Mouse (Mus musculus) stomach, embryonic 15.5 days (tissue): ENCODE measurements around the gene Atf4. TPM values are rescaled to one million over a fixed set of nuclear protein-coding genes. Genes with fewer than 3 reads are reported as not detected.
A peak's percentile ranks its signal among the peaks of the same experiment; 100 is the strongest.

ENCODE experiments used
- ATAC-seq: fragments of 200-750 bp; cut with Nextera tagmentation; 2 replicates; pipeline ENCODE4 v1.8.0; 2017; ENCODE audit warnings: low read depth, moderate number of reproducible peaks, moderate TSS enrichment; ENCODE audit not compliant: insufficient read depth, low FRiP score
- H3K27ac ChIP-seq: fragments of 300-500 bp; sonication (generic); 2 replicates; pipeline ENCODE4 v1.5.1; 2015; ENCODE audit warnings: mild to moderate bottlenecking, inconsistent platforms
- H3K27me3 ChIP-seq: fragments of 300-500 bp; sonication (generic); replicated peaks from 2 replicates; pipeline ENCODE4 v1.6.1; 2015; ENCODE audit warnings: inconsistent platforms
- H3K36me3 ChIP-seq: fragments of 300-500 bp; sonication (generic); 2 replicates; pipeline ENCODE4 v1.6.1; 2015; ENCODE audit warnings: inconsistent platforms
- H3K4me1 ChIP-seq: fragments of 300-500 bp; sonication (generic); 2 replicates; pipeline ENCODE4 v1.6.1; 2015; ENCODE audit warnings: inconsistent platforms
- H3K4me2 ChIP-seq: fragments of 300-500 bp; sonication (generic); 2 replicates; pipeline ENCODE4 v1.6.1; 2015; ENCODE audit warnings: mild to moderate bottlenecking, inconsistent platforms
- H3K4me3 ChIP-seq: fragments of 300-500 bp; sonication (generic); replicated peaks from 2 replicates; pipeline ENCODE4 v1.5.1; 2015; ENCODE audit warnings: inconsistent platforms
- H3K9ac ChIP-seq: fragments of 300-500 bp; sonication (generic); 2 replicates; pipeline ENCODE4 v1.6.1; 2015; ENCODE audit warnings: inconsistent platforms
- H3K9me3 ChIP-seq: fragments of 300-500 bp; sonication (generic); 2 replicates; pipeline ENCODE4 v1.6.1; 2016; ENCODE audit warnings: inconsistent platforms
- WGBS: fragments of 180-500 bp; shearing (Covaris S2); methylation state at CpG from one replicate; pipeline ENCODE4 v1.1.7; 2015; 5-methylcytosine and 5-hydroxymethylcytosine counted together
- polyA plus RNA-seq: library from polyadenylated mRNA; unstranded; fragments of >200 nt; fragmentation: Nextera tagmentation; extraction: Ambion mirVana; gene quantifications from 2 replicates; pipeline ENCODE4 v1.2.1, GENCODE M21; 2015

The Atf4 gene
- polyA plus RNA-seq, 1 experiment from 2014 or later, result 133 TPM

- Histone ChIP-seq H3K4me1 (no peaks in the 10 kb centered on the region), H3K9ac (no peak overlapping the region), H3K36me3 (no peaks in the 10 kb centered on the region), H3K4me3 (no peak overlapping the region), H3K27me3 (no peaks in the 10 kb centered on the region), H3K9me3 (no peaks in the 10 kb centered on the region), H3K4me2 (no peak overlapping the region), H3K27ac (no peak overlapping the region)
- WGBS, result 85% methylated on average over 12 of the region's 12 CpGs
- no peak for ATAC-seq
These were observed 49.2 kb downstream of the Atf4 start for GRCm38 (mm10) chr15:80304188-80304587.

- Histone ChIP-seq H3K4me1 (no peaks in the 10 kb centered on the region), H3K4me2 (no peak overlapping the region), H3K4me3 (no peak overlapping the region), H3K27ac (no peak overlapping the region), H3K9me3 (no peaks in the 10 kb centered on the region), H3K36me3 (no peaks in the 10 kb centered on the region), H3K27me3 (no peaks in the 10 kb centered on the region), H3K9ac (no peak overlapping the region)
- ATAC-seq, result peak; percentile 47; the same call in 1 of the 2 replicates
- 47% methylated on average over 8 of the region's 8 CpGs for WGBS
These were observed 51.2 kb downstream of the Atf4 start for GRCm38 (mm10) chr15:80306146-80306545.

Other genes starting within 250 kb of the Atf4 start
- gene Pdgfb, start 240.2 kb upstream of the Atf4 start, polyA plus RNA-seq, result 4.7 and 4.8 TPM in 2 replicates
- 32.8 and 34.7 TPM in 2 replicates for gene Syngr1, start 163.8 kb upstream of the Atf4 start, polyA plus RNA-seq
- gene Rpl3, start 163.3 kb upstream of the Atf4 start, polyA plus RNA-seq, result 883 and 1,069 TPM in 2 replicates
- gene Tab1, start 122.1 kb upstream of the Atf4 start, polyA plus RNA-seq, result 29.5 and 33.2 TPM in 2 replicates
- gene Mgat3, start 81.5 kb upstream of the Atf4 start, polyA plus RNA-seq, result 9.6 and 10.6 TPM in 2 replicates
- gene Mief1, start 21.2 kb upstream of the Atf4 start, polyA plus RNA-seq, result 28.2 and 32.1 TPM in 2 replicates
- not detected in 2 replicates for gene AC140267.1, start 19.3 kb upstream of the Atf4 start, polyA plus RNA-seq
- gene Rps19bp1, start 9.1 kb downstream of the Atf4 start, polyA plus RNA-seq, result 50.2 and 55.3 TPM in 2 replicates
- 0.03 TPM in 2 replicates for gene Cacna1i, start 32.1 kb downstream of the Atf4 start, polyA plus RNA-seq